Mouse (Mus musculus): ENCODE results near the gene Otog. TPM values are rescaled to one million over a fixed set of nuclear protein-coding genes. Genes with fewer than 3 reads are reported as not detected.
A peak's percentile ranks its signal among the peaks of the same experiment; 100 is the strongest.

Gene Otog
- 0.04 TPM in 1 of 2 replicates, not detected in the other for total RNA-seq (2021)
- long read RNA-seq, experiment 1, result 0 reads
- long read RNA-seq, experiment 2, result 0 reads

- no peak for DNase-seq
Measured at GRCm38 (mm10) chr7:46240696-46241095, at the start of gene Otog. Gene Otog, plus strand, starts transcription at chr7:46240987.

GRCm38 (mm10) chr7:46195356-46195755 lies 45.4 kb upstream of the Otog start:
- DNase-seq, result no peak

GRCm38 (mm10) chr7:46200021-46200420 lies 40.8 kb upstream of the Otog start:
- DNase-seq, result no peak

- DNase-seq, result no peak
Measured at GRCm38 (mm10) chr7:46201649-46202048, 39.1 kb upstream of the Otog start.

GRCm38 (mm10) chr7:46204046-46204471 lies 36.7 kb upstream of the Otog start:
- peak; percentile 46 for DNase-seq

GRCm38 (mm10) chr7:46204775-46205174 lies 36.0 kb upstream of the Otog start:
- no peak for DNase-seq

- DNase-seq, result no peak
Measured at GRCm38 (mm10) chr7:46208131-46208530, 32.7 kb upstream of the Otog start.

- DNase-seq, result peak; percentile 16
Measured at GRCm38 (mm10) chr7:46210276-46210675, 30.5 kb upstream of the Otog start.

- no peak for DNase-seq
Measured at GRCm38 (mm10) chr7:46216481-46216880, 24.3 kb upstream of the Otog start.

- no peak for DNase-seq
Measured at GRCm38 (mm10) chr7:46218415-46218814, 22.4 kb upstream of the Otog start.

GRCm38 (mm10) chr7:46220591-46221129 lies 20.1 kb upstream of the Otog start:
- DNase-seq, result no peak

GRCm38 (mm10) chr7:46226253-46226652 lies 14.5 kb upstream of the Otog start:
- DNase-seq, result peak; percentile 73

- peak; percentile 43 for DNase-seq
Measured at GRCm38 (mm10) chr7:46226936-46227335, 13.9 kb upstream of the Otog start.

- no peak for DNase-seq
Measured at GRCm38 (mm10) chr7:46235948-46236347, 4.8 kb upstream of the Otog start.

GRCm38 (mm10) chr7:46236363-46236762 lies 4.4 kb upstream of the Otog start:
- no peak for DNase-seq

- no peak for DNase-seq
Measured at GRCm38 (mm10) chr7:46237192-46237591, 3.6 kb upstream of the Otog start.

GRCm38 (mm10) chr7:46238346-46238745 lies 2.4 kb upstream of the Otog start, which contains the start of gene Ush1c:
Gene Ush1c, minus strand, starts transcription at chr7:46238503.
- peak; percentile 20 for DNase-seq

- no peak for DNase-seq
Measured at GRCm38 (mm10) chr7:46240091-46240490, 696 bp upstream of the Otog start.

- DNase-seq, result peak; percentile 32
Measured at GRCm38 (mm10) chr7:46246876-46247275, 6.1 kb downstream of the Otog start.

GRCm38 (mm10) chr7:46247606-46248005 lies 6.8 kb downstream of the Otog start:
- DNase-seq, result peak; percentile 12

GRCm38 (mm10) chr7:46251841-46252240 lies 11.1 kb downstream of the Otog start:
- DNase-seq, result peak; percentile 27

GRCm38 (mm10) chr7:46276156-46276555 lies 35.4 kb downstream of the Otog start:
- no peak for DNase-seq

- DNase-seq, result peak; percentile 71
Measured at GRCm38 (mm10) chr7:46279946-46280345, 39.2 kb downstream of the Otog start.

- no peak for DNase-seq
Measured at GRCm38 (mm10) chr7:46280896-46281295, 40.1 kb downstream of the Otog start.

GRCm38 (mm10) chr7:46282276-46282675 lies 41.5 kb downstream of the Otog start:
- no peak for DNase-seq

Data from adrenal gland, postnatal 14 days (tissue).